Mouse (Mus musculus): Measurements from ENCODE around the gene Nacc1. TPM values are rescaled to one million over a fixed set of nuclear protein-coding genes. Genes with fewer than 3 reads are reported as not detected.

Gene Nacc1
- polyA plus RNA-seq, 1 experiment from 2014 or later, result 31.3 TPM

Other genes with a start within 250 kb of the Nacc1 start
- 91.4 and 96.9 TPM in 2 replicates for gene Ier2, start 25.0 kb downstream of the Nacc1 start, polyA plus RNA-seq (2016; fragmentation: Nextera tagmentation; extraction: Ambion mirVana)
- gene Trmt1, start 1.6 kb downstream of the Nacc1 start, polyA plus RNA-seq (2016; fragmentation: Nextera tagmentation; extraction: Ambion mirVana), result 68.8 and 69.3 TPM in 2 replicates
- gene Lyl1, start 13.6 kb upstream of the Nacc1 start, polyA plus RNA-seq (2016; fragmentation: Nextera tagmentation; extraction: Ambion mirVana), result 4.9 and 5.8 TPM in 2 replicates
- 1.3 and 2.1 TPM in 2 replicates for gene G430095P16Rik, start 35.1 kb upstream of the Nacc1 start, polyA plus RNA-seq (2016; fragmentation: Nextera tagmentation; extraction: Ambion mirVana)
- 0.46 and 1.8 TPM in 2 replicates for gene Nfix, start 112.5 kb upstream of the Nacc1 start, polyA plus RNA-seq (2016; fragmentation: Nextera tagmentation; extraction: Ambion mirVana)
- gene Dand5, start 135.0 kb upstream of the Nacc1 start, polyA plus RNA-seq (2016; fragmentation: Nextera tagmentation; extraction: Ambion mirVana), result 2.9 and 3.5 TPM in 2 replicates
- 49.1 and 49.6 TPM in 2 replicates for gene Gadd45gip1, start 143.7 kb upstream of the Nacc1 start, polyA plus RNA-seq (2016; fragmentation: Nextera tagmentation; extraction: Ambion mirVana)
- gene Rad23a, start 152.8 kb upstream of the Nacc1 start, polyA plus RNA-seq (2016; fragmentation: Nextera tagmentation; extraction: Ambion mirVana), result 130 and 137 TPM in 2 replicates
- gene Calr, start 159.1 kb upstream of the Nacc1 start, polyA plus RNA-seq (2016; fragmentation: Nextera tagmentation; extraction: Ambion mirVana), result 735 and 764 TPM in 2 replicates
- gene Farsa, start 169.1 kb upstream of the Nacc1 start, polyA plus RNA-seq (2016; fragmentation: Nextera tagmentation; extraction: Ambion mirVana), result 143 and 144 TPM in 2 replicates
- gene Syce2, start 184.2 kb upstream of the Nacc1 start, polyA plus RNA-seq (2016; fragmentation: Nextera tagmentation; extraction: Ambion mirVana), result 91.1 and 92.7 TPM in 2 replicates
- gene Gcdh, start 206.1 kb upstream of the Nacc1 start, polyA plus RNA-seq (2016; fragmentation: Nextera tagmentation; extraction: Ambion mirVana), result 44.6 and 49.6 TPM in 2 replicates
- 18.3 and 24.3 TPM in 2 replicates for gene Klf1, start 214.1 kb upstream of the Nacc1 start, polyA plus RNA-seq (2016; fragmentation: Nextera tagmentation; extraction: Ambion mirVana)
- 7.9 and 9.2 TPM in 2 replicates for gene Dnase2a, start 220.7 kb upstream of the Nacc1 start, polyA plus RNA-seq (2016; fragmentation: Nextera tagmentation; extraction: Ambion mirVana)
- gene Mast1, start 249.5 kb upstream of the Nacc1 start, polyA plus RNA-seq (2016; fragmentation: Nextera tagmentation; extraction: Ambion mirVana), result 2.6 and 3.8 TPM in 2 replicates